Mouse (Mus musculus) naive thymus-derived CD4-positive, alpha-beta T cell, adult 2 months (primary cell): ENCODE results near the gene Sp6.

Source experiments
- DNase-seq: peaks from one replicate; pipeline ENCODE4 v3.0.0-alpha.2; 2011; ENCODE audit warnings: low read depth

The Sp6 gene

GRCm38 (mm10) chr11:96982355-96982754 lies 30.8 kb upstream of the Sp6 start:
- peak; percentile 93 for DNase-seq

DNA sequence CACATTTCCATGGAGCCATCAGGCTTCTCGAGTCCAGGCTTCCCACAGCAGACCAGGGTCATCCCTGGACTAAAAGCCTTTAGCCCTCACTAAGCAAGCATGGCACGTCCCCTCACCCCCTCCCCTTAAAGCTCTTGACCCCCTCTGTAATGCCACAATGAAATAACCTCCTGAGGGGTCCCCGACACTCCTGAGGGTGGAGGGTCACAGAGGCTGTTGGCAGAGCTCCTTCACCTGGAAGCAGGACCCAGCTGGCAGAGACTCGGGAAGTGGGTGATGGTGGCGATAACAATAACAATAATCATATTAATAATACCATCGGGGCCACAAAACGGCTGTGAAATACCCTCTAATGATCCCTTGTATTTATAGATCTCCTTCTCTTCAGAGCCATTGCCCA lies 30.3 kb upstream of the Sp6 start, which contains the start of gene Sp2:
Gene Sp2, minus strand, starts transcription at position 101 of the 400 bp plus-strand sequence.
- no peak for DNase-seq

- DNase-seq = no peak
Measured at GRCm38 (mm10) chr11:96984903-96985302, 28.3 kb upstream of the Sp6 start.

DNA sequence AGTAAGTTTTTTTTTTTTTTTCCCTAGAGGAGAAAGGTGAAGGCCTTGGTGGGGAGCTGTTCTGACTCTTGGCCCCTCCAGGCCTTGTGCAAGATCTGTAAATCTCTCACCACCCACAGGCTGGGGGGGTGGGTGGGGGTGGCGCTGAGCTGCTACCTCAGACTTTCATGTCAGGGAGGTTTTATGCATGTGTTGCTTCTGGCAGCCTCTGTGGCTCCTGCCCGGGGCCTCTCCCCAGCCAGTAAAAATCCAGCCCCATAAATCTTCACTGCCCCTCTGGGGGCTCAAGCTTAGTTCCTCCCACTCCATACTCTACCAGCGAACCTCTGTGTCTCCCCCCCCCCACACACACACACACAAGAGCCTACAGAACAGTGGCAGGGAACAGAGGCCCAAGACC lies 26.7 kb upstream of the Sp6 start:
- no peak for DNase-seq

DNA sequence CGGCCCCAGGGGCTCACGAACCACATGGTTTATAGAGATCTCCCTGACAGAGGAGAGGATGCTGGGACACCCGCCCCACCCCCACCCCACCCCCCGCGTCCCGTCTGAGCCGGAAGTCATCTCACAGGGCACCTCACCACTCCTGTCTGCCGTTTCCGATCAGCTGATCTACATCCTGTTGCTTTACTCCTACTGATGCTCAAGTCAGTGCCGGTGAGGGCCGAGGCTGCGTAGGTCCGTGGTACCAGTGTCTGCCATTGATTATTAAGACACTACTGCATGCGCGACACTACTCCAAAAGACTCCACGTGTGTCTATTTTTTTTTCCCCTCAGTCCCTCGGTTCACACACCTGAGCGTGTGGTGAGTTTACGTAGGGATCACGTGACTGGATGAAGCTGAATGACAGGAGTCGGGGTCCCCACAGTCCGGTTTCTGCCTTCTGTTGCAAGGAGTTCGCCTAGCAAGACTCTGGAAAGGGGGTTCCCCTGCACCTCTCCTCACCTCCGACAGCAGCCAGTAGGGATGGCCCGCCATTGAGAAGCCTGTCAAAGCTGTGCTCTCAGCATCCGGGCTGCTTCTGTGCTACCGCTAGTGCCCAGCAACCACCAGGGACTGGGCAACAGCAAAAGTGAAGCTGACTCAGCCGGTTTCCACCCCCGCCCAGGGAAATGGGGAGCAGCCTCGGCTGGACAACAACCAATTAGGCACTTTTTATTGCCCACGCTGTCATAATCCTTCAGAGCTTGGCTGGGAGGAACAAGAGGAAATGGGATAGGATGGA lies 25.1 kb upstream of the Sp6 start:
- DNase-seq = peak; percentile 91

GRCm38 (mm10) chr11:96991501-96991900 lies 21.7 kb upstream of the Sp6 start:
- DNase-seq = no peak

GRCm38 (mm10) chr11:96992722-96993311 lies 20.4 kb upstream of the Sp6 start:
- peak; percentile 79 for DNase-seq

- DNase-seq = no peak
Measured at GRCm38 (mm10) chr11:96995031-96995430, 18.2 kb upstream of the Sp6 start.

DNA sequence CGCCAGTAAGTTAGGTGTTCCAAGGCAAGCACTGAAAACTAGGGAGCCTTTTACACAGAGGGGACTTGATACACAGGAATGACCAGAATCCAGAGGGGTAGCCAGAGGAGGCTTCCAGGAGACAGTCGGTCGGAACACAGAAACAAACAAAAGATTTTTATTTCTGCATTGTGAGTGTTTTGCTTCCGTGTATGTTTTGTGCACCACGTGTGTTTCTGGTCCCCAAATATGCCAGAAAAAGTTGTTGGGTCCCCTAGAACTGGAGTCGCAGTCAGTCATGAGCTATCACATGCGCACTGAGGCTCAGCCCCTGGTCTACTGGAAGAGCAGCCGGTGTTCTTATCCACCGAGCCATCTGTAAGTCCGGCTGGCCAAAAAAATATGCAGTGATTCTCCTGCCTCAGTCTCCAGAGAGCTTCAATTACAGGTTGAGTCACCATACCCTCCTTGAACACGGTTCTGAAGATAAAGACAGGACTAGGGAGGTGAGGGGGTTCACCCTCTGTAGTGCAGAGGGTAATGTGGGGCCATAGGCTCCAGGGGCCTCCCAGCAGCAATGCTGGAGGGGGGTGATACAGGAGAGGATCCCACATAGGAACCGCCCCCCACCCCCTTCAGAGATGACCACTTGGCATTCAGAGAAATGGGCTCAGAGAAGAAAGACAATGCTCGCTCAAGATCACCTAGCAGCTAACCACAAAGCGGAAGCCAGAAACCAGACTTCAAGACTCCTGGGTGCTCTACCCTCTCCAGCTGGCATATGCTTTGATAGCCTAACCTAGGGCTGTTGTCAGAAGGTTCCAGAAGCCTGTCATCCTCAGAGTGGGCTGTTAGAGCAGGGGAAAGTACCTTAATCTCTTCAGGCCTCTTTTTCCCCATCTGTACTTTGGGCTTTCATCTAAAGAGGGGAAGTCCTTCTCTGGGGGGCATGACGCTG lies 17.1 kb upstream of the Sp6 start:
- DNase-seq = peak; percentile 92

GRCm38 (mm10) chr11:96996773-96997379 lies 16.3 kb upstream of the Sp6 start:
- no peak for DNase-seq

DNA sequence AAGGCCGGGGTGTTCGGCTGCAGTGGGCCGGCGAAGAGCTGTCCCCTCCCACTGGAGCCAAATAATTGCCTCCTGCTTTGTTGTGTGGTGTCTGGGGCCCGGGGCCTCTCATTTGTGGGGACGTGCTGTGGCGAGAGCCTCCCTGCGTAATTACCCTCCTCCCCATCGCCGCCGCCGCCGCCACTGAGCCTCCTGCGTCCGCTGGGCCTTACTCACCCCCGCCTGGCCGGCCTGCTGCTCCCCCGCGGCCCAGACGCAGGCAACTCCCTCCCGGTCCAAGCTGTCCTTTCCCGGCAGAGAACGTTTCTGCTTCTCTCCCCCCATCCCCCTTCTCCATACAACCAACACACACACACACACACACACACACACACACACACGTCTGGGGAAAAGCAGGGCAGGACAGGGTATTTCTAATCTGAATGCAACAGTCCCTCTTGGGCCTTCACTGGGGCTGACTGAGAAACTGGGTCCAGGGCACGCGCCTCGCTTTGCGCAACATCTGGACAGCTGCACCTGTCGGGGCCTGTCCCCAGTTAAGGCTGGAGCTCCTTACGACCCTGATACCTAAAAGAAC lies 15.7 kb upstream of the Sp6 start:
- DNase-seq = no peak

GRCm38 (mm10) chr11:97003170-97003569 lies 10.0 kb upstream of the Sp6 start:
- no peak for DNase-seq

DNA sequence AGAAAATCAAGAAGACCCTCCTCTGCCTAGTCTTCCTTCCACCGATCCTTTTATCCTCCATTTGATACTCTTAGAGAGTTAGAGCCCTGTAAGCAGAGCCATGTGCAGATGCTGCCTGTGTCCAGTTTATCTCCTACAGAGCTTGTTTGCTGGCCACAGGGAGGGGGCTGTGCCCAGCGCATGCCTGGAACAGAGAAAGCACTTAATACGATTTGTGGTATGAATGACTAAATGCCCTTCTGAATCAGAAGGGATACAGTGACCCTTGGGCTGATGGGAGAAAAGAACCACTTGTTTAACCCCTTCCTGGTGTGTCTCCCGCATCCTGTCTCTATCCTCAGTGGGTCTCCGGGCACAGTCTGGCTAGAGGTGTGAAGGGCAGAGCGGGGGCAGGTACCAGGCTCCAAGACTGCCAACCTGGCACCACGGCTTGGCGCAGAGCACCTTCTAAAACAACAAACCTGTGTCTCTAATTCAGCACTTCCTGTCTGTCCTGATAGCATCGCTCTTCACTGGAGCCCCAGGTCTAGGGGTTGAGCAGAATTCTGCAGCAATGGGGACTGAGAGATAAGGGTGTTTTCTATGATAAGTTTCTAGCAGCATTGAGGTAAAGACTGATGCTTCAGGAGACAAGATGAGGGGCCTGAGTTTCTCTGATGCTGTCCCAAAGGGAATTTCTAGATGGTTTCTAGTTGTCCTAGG lies 6.0 kb upstream of the Sp6 start:
- DNase-seq = peak; percentile 67

- DNase-seq = no peak
Measured at GRCm38 (mm10) chr11:97009198-97009790, 3.9 kb upstream of the Sp6 start.

DNA sequence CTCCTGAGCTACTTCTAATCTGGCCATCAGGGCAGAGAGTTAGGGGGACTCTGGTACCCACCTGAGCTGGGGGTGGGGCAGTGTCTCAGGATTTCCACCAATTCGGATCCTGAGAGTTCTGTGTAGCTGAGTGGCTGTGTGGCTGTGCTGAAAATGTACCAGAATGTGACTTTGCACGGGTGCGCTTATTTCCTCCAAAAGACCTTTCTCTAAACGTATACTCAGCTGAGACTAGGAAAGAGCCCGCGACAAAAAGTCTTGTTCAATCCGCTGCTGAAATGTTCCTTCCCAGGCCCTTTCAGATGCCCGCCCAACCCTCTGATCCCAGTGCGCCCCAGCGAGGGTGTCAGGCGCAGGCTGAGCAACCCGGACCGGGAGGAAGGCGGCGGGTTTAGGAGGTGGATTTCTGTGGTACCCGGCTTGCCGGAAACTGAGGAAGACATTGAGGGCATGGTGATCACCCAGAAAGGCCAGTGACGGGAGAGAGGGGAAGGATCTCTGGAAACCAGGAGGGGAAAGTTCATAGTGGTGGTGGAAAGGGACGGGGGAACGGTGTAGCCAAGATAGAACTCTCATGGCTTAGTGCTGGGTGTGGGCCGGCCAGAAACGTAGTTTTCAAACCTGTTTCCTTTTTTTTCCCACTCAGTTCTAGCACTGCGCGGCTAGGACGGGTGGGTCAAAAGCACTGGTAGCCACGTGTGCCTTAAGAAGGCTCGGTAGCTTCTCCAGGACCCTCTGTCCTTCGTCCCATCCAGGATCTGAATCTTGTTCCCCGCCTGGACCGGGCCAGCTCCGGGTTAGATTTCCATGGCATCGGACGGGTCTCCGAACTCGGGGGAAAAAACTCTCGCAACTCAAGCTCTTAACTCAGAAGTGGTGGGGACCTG lies 4.7 kb downstream of the Sp6 start:
- peak; percentile 50 for DNase-seq

GRCm38 (mm10) chr11:97018583-97019344 lies 5.6 kb downstream of the Sp6 start:
- DNase-seq = peak; percentile 70

GRCm38 (mm10) chr11:97019345-97019708 lies 6.1 kb downstream of the Sp6 start:
- DNase-seq = no peak

- no peak for DNase-seq
Measured at GRCm38 (mm10) chr11:97021121-97021765, 8.0 kb downstream of the Sp6 start.
